9 mouse cellular contexts compared by ENCODE assay signal in genomic region chr15:83268428-83268827, GRCm38 (mm10). TPM values are rescaled to one million over a fixed set of nuclear protein-coding genes. Genes with fewer than 3 reads are reported as not detected.
DNase-seq lines count a peak whose midpoint lies in the region; ATAC-seq lines count a peak whose summit lies in the region.
"Not testable (repeated sequence)": the region's sequence is repeated elsewhere in the genome, so short reads cannot be mapped to it uniquely, and the experiment has no call there.
"Had no signal": no experiment of that assay in that cellular context is flagged by ENCODE, and none has a peak within 500 bp of the region (broad histone marks: within the 10 kb centered on the region; RNA-seq: fewer than 3 reads in every experiment).

No protein-coding gene starts in this region.

- H3K9me3 ChIP-seq in heart, embryonic 15.5 days (replicated peaks); intestine, embryonic 15.5 days; stomach, embryonic 15.5 days: not testable (repeated sequence)

- H3K4me2 ChIP-seq in heart, embryonic 15.5 days = peak overlapping the region; percentile 30; the same call in 1 of the 2 replicates
- H3K4me2 ChIP-seq in intestine, embryonic 15.5 days (replicated peaks) = peak overlapping the region; percentile 35
- H3K4me2 ChIP-seq in stomach, embryonic 15.5 days = peak overlapping the region; percentile 27; the same call in 1 of the 2 replicates

- not testable (repeated sequence) for H3K4me1 ChIP-seq in heart, embryonic 15.5 days (replicated peaks); intestine, embryonic 15.5 days (replicated peaks); stomach, embryonic 15.5 days

- intact Hi-C loops in gastrocnemius, postnatal 36 days (cut with DNase I) = not testable (repeated sequence)

- H3K36me3 ChIP-seq in heart, embryonic 15.5 days; intestine, embryonic 15.5 days; stomach, embryonic 15.5 days: not testable (repeated sequence)

- not testable (repeated sequence) for H3K27me3 ChIP-seq in heart, embryonic 15.5 days; intestine, embryonic 15.5 days (replicated peaks); stomach, embryonic 15.5 days (replicated peaks)

- not testable (repeated sequence) for H3K4me3 ChIP-seq in heart, embryonic 15.5 days; intestine, embryonic 15.5 days (replicated peaks); stomach, embryonic 15.5 days (replicated peaks)

- not testable (repeated sequence) for H3K27ac ChIP-seq in heart, embryonic 15.5 days; intestine, embryonic 15.5 days
- H3K27ac ChIP-seq in stomach, embryonic 15.5 days = 0 out of 2 replicates have a peak overlapping the region, but pooled peaks have one; percentile 11

- ATAC-seq in heart, embryonic 15.5 days (replicated peaks; ENCODE audit: insufficient number of reproducible peaks, insufficient read depth, low FRiP score, low read depth); intestine, embryonic 15.5 days; stomach, embryonic 15.5 days (ENCODE audit: insufficient read depth, low FRiP score, low read depth): not testable (repeated sequence)

- peak; percentile 52 for DNase-seq in 3T3-L1 (ENCODE audit: low read depth, low spot score)
- peak; percentile 30 for DNase-seq in adrenal gland, postnatal 10 days
- peak; percentile 26 to 29 for DNase-seq in gastrocnemius, postnatal 36 days
- DNase-seq in kidney, postnatal 10 days = peak; percentile 41
- DNase-seq in lung, postnatal 14 days = peak; percentile 31

- H3K9ac ChIP-seq in heart, embryonic 15.5 days; intestine, embryonic 15.5 days; stomach, embryonic 15.5 days: not testable (repeated sequence)

- 32% methylated on average over 7 of the region's 7 CpGs for WGBS in heart, embryonic 15.5 days
- WGBS in intestine, embryonic 15.5 days = 33% methylated on average over 7 of the region's 7 CpGs
- 29% methylated on average over 7 of the region's 7 CpGs for WGBS in stomach, embryonic 15.5 days

RNA-seq across cellular contexts. Expression of gene A4galt, which starts 16.9 kb away (rescaled TPM):
- total RNA-seq in adrenal gland, postnatal 10 days (2021) = 10 to 100 TPM; 12.3 to 12.8 TPM
- 1 to 10 TPM; 2.4 to 3.5 TPM for total RNA-seq in gastrocnemius, postnatal 36 days (2021)
- polyA plus RNA-seq in heart, embryonic 15.5 days (2015; fragmentation: Nextera tagmentation; extraction: Ambion mirVana) = 1.3 and 1.6 TPM in 2 replicates
- polyA plus RNA-seq in intestine, embryonic 15.5 days (2015; fragmentation: Nextera tagmentation; extraction: Ambion mirVana) = 3.3 and 4.2 TPM in 2 replicates
- polyA plus RNA-seq in stomach, embryonic 15.5 days (2015; fragmentation: Nextera tagmentation; extraction: Ambion mirVana) = 9.2 and 9.4 TPM in 2 replicates
- total RNA-seq: monocyte, adult 5-6 weeks had no signal
